Mouse (Mus musculus) midbrain, embryonic 10.5 days (tissue): Measurements from ENCODE around the gene Nav2. TPM values are rescaled to one million over a fixed set of nuclear protein-coding genes. Genes with fewer than 3 reads are reported as not detected.
A peak's percentile ranks its signal among the peaks of the same experiment; 100 is the strongest.

Source experiments
- DNase-seq: peaks from one replicate; pipeline ENCODE4 v3.0.0-alpha.2; 2017; ENCODE audit warnings: low spot score
- H3K27ac ChIP-seq: fragments of 300-500 bp; sonication (generic); replicated peaks from 2 replicates; pipeline ENCODE4 v1.5.1; 2016; ENCODE audit warnings: mild to moderate bottlenecking
- H3K27me3 ChIP-seq: fragments of 300-500 bp; sonication (generic); 2 replicates; pipeline ENCODE4 v1.6.1; 2016; ENCODE audit warnings: low read depth, mild to moderate bottlenecking; ENCODE audit not compliant: poor library complexity, severe bottlenecking
- H3K36me3 ChIP-seq: fragments of 300-500 bp; sonication (generic); 2 replicates; pipeline ENCODE4 v1.6.1; 2016; ENCODE audit warnings: mild to moderate bottlenecking, moderate library complexity
- H3K4me1 ChIP-seq: fragments of 300-500 bp; sonication (generic); 2 replicates; pipeline ENCODE4 v1.6.1; 2016
- H3K4me3 ChIP-seq: fragments of 300-500 bp; sonication (generic); 2 replicates; pipeline ENCODE4 v1.5.1; 2016; ENCODE audit warnings: mild to moderate bottlenecking, moderate library complexity
- H3K9me3 ChIP-seq: fragments of 300-500 bp; sonication (generic); replicated peaks from 2 replicates; pipeline ENCODE4 v1.6.1; 2016; ENCODE audit warnings: mild to moderate bottlenecking
- WGBS: fragments of 180-500 bp; shearing (Covaris S2); methylation state at CpG from one replicate; pipeline ENCODE4 v1.1.7; 2016; 5-methylcytosine and 5-hydroxymethylcytosine counted together
- polyA plus RNA-seq: library from polyadenylated mRNA; unstranded; fragments of >200 nt; fragmentation: Nextera tagmentation; extraction: Ambion mirVana; gene quantifications from 2 replicates; pipeline ENCODE4 v1.2.1, GENCODE M21; 2016

Nav2 gene
- polyA plus RNA-seq, 1 experiment from 2014 or later: 13.7 TPM

DNA sequence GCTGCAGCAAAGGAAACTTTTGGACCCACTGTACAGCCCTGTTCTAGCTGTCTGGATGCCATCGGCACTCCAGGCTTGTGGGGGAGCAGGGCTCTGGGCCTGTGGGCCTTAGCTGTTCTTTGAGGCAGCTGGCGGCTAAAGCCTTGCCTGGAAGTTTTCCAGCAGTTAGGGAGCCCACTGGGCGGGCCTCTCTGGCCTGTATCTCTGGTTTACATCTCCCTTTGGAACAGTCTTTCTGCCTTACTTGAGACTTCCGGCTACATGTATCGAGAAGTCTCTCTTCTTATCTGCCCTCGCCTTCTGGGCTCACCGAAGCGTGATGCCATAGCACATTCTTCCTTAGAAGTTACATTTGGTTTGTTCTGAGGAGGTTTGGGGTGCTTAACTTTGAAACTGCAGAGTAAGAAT lies 412.6 kb downstream of the Nav2 start:
- 81% methylated on average over 8 of the region's 8 CpGs for WGBS
- no peaks in the 10 kb centered on the region for H3K9me3 ChIP-seq
- no peak overlapping the region for H3K4me3 ChIP-seq
- no peaks in the 10 kb centered on the region for H3K27me3 ChIP-seq
- DNase-seq: no peak
- H3K36me3 ChIP-seq: no peaks in the 10 kb centered on the region
- H3K4me1 ChIP-seq: peaks cover 19% of the 10 kb centered on the region
- H3K27ac ChIP-seq: peak overlapping the region; percentile 43; the same call in 1 of the 2 replicates

DNA sequence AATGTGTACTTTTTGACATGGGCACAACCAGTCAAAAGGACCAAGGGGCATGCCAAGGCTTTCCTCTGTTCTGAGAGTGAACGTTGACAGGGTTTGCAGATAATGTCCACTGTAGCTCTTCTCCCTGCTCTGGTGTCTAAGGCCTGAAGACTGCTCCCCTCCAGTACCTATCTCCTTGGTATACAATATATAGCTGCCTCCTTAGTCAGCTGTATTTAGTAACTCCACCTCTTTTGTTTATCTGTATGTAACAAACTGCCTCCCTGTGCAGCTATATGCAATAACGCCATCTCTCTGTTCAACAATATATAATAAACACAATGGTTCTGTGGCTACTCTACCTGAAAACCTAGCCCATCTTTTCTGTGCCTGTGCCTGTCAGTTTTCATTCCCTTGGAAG lies 413.7 kb downstream of the Nav2 start:
- WGBS: 90% methylated on average over 2 of the region's 2 CpGs
- Histone ChIP-seq H3K9me3 (no peaks in the 10 kb centered on the region), H3K27ac (no peak overlapping the region), H3K4me1 (peaks cover 29% of the 10 kb centered on the region), H3K36me3 (no peaks in the 10 kb centered on the region), H3K4me3 (no peak overlapping the region), H3K27me3 (no peaks in the 10 kb centered on the region)
- no peak for DNase-seq

DNA sequence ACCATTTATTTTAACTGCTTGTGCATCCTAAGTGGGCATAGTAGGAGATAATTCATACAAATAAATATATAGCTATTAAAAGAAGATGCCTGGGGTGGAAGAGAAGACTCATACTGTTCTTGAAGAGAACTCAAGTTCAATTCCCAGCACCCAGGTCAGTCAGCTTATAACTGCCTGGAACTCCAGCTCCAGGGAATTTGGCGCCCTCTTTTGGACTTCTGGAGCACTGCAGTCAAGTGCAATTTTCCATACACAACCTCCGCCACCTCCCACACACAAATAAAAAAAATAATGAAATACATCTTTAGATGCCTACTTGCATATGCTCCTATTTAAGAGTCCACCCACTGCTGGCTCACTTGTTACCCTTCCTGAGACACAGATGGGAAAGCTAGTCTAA lies 416.1 kb downstream of the Nav2 start:
- peaks cover 35% of the 10 kb centered on the region for H3K4me1 ChIP-seq
- H3K4me3 ChIP-seq: no peak overlapping the region
- no peak overlapping the region for H3K27ac ChIP-seq
- 87% methylated on average over 2 of the region's 2 CpGs for WGBS
- no peaks in the 10 kb centered on the region for H3K27me3 ChIP-seq
- H3K36me3 ChIP-seq: no peaks in the 10 kb centered on the region
- H3K9me3 ChIP-seq: no peaks in the 10 kb centered on the region
- DNase-seq: no peak

- Histone ChIP-seq H3K4me1 (peaks cover 35% of the 10 kb centered on the region), H3K9me3 (no peaks in the 10 kb centered on the region), H3K27ac (peak overlapping the region; percentile 78), H3K4me3 (no peak overlapping the region), H3K36me3 (no peaks in the 10 kb centered on the region), H3K27me3 (no peaks in the 10 kb centered on the region)
- no peak for DNase-seq
- WGBS: 38% methylated on average over 5 of the region's 5 CpGs
Measured at GRCm38 (mm10) chr7:49326136-49326722, 417.7 kb downstream of the Nav2 start.

GRCm38 (mm10) chr7:49326967-49327742 lies 418.6 kb downstream of the Nav2 start:
- H3K36me3 ChIP-seq: no peaks in the 10 kb centered on the region
- DNase-seq: no peak
- 90% methylated on average over 9 of the region's 9 CpGs for WGBS
- 0 out of 2 replicates have a peak overlapping the region, but pooled peaks have one; percentile 24 for H3K27ac ChIP-seq
- no peak overlapping the region for H3K4me3 ChIP-seq
- no peaks in the 10 kb centered on the region for H3K9me3 ChIP-seq
- no peaks in the 10 kb centered on the region for H3K27me3 ChIP-seq
- H3K4me1 ChIP-seq: peaks cover 34% of the 10 kb centered on the region

- no peak for DNase-seq
- no peaks in the 10 kb centered on the region for H3K9me3 ChIP-seq
- WGBS: 63% methylated on average over 4 of the region's 4 CpGs
- H3K27ac ChIP-seq: no peak overlapping the region
- H3K27me3 ChIP-seq: no peaks in the 10 kb centered on the region
- peaks cover 42% of the 10 kb centered on the region for H3K4me1 ChIP-seq
- H3K4me3 ChIP-seq: no peak overlapping the region
- no peaks in the 10 kb centered on the region for H3K36me3 ChIP-seq
Measured at GRCm38 (mm10) chr7:49330181-49330580, 421.7 kb downstream of the Nav2 start.

DNA sequence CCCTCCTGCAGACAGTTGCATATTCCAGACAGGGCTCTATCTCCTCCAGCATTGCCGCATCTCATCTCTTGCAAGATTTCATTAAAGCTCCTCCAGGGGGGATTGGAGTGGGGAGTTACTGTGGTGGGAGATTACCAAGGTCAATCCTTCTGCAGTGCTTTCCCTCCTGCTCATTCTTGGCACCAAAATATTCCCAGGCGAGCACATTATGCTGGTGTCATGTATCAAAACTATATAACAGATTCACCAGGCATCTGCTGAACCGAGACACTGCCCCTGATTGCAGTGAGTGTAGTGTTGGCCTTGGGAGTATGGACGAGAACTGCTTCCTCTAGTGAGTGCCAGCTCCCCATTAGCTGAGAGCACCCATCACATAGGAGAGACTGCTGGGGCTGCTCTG lies 423.4 kb downstream of the Nav2 start:
- no peak overlapping the region for H3K4me3 ChIP-seq
- no peaks in the 10 kb centered on the region for H3K27me3 ChIP-seq
- 84% methylated on average over 4 of the region's 4 CpGs for WGBS
- H3K4me1 ChIP-seq: peaks cover 35% of the 10 kb centered on the region
- H3K27ac ChIP-seq: no peak overlapping the region
- H3K9me3 ChIP-seq: no peaks in the 10 kb centered on the region
- H3K36me3 ChIP-seq: no peaks in the 10 kb centered on the region
- no peak for DNase-seq

DNA sequence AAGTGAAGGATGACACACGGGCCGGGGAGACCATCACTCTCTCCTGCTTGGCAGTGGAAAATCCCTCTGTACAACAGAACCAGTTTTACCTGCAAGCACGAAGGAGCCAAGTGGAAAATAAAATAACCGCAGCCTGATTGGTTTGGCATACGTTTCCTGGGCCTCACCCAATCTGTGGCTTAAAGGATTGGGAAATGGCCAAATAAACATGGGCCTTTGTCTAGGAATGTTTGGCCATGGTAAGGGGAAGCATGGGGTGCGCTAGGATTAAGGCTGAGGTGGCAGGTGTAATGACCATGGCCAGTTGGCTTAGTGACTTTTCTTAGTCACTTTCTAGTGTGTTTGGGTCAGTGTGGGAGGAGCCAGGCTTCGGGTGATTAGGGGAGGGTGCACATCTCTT lies 424.1 kb downstream of the Nav2 start:
- peaks cover 34% of the 10 kb centered on the region for H3K4me1 ChIP-seq

GRCm38 (mm10) chr7:49334163-49334562 lies 425.6 kb downstream of the Nav2 start:
- H3K9me3 ChIP-seq: no peaks in the 10 kb centered on the region
- peaks cover 40% of the 10 kb centered on the region for H3K4me1 ChIP-seq
- H3K27me3 ChIP-seq: no peaks in the 10 kb centered on the region
- no peak overlapping the region for H3K4me3 ChIP-seq
- DNase-seq: no peak
- H3K36me3 ChIP-seq: no peaks in the 10 kb centered on the region
- WGBS: 73% methylated on average over 5 of the region's 5 CpGs
- H3K27ac ChIP-seq: no peak overlapping the region

More for the DNA sequence above, 424.1 kb downstream of the Nav2 start:
- Histone ChIP-seq H3K27me3 (no peaks in the 10 kb centered on the region), H3K9me3 (no peaks in the 10 kb centered on the region), H3K4me3 (no peak overlapping the region), H3K27ac (no peak overlapping the region), H3K36me3 (no peaks in the 10 kb centered on the region)
- no peak for DNase-seq
- WGBS: 86% methylated on average over 7 of the region's 7 CpGs

- DNase-seq: no peak
- WGBS: 80% methylated on average over 3 of the region's 3 CpGs
- H3K27ac ChIP-seq: no peak overlapping the region
- peaks cover 42% of the 10 kb centered on the region for H3K4me1 ChIP-seq
- no peaks in the 10 kb centered on the region for H3K27me3 ChIP-seq
- no peak overlapping the region for H3K4me3 ChIP-seq
- no peaks in the 10 kb centered on the region for H3K36me3 ChIP-seq
- no peaks in the 10 kb centered on the region for H3K9me3 ChIP-seq
Measured at GRCm38 (mm10) chr7:49335056-49335455, 426.5 kb downstream of the Nav2 start.

DNA sequence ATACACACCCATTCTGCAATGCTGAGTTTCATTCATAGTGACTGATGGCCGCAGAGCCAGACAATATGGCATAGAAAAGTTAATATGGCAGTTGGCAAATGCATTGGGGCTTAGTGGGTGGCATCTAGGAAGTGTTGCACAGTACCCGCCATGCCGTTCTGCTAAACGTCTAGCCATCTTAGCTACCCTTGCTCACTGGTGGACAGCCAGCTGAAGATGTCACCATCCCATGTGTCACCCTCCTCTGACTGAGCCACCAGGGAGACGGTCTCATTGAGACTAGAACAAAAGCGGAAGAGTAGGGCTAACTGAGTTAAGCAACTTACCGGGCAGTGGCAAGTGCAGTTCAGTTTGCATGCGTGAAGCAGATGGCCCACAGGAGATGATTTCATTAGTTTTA lies 428.2 kb downstream of the Nav2 start:
- no peaks in the 10 kb centered on the region for H3K27me3 ChIP-seq
- H3K27ac ChIP-seq: no peak overlapping the region
- DNase-seq: no peak
- no peaks in the 10 kb centered on the region for H3K9me3 ChIP-seq
- peaks cover 52% of the 10 kb centered on the region for H3K4me1 ChIP-seq
- no peak overlapping the region for H3K4me3 ChIP-seq
- 86% methylated on average over 8 of the region's 8 CpGs for WGBS
- no peaks in the 10 kb centered on the region for H3K36me3 ChIP-seq

DNA sequence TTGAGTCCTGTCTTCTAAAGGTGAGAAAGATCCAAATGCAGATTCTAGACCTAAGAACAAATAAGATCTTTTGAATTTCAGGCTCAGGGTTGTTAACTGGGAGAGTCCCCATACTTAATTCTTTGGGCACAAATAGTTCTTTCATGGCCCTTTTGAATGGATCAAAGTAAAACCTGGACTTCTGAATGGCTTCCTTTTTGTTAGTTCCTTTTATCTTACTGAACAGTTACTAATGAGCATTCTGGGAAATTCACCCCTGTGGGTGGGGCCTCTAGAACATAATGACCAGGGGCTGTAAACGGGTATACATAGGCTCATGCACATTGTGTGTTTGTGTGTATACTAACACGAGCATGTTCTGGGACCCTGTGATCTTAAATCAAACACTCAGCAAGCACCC lies 429.2 kb downstream of the Nav2 start:
- Histone ChIP-seq H3K36me3 (no peaks in the 10 kb centered on the region), H3K9me3 (no peaks in the 10 kb centered on the region), H3K4me1 (peaks cover 62% of the 10 kb centered on the region), H3K4me3 (no peak overlapping the region), H3K27ac (no peak overlapping the region), H3K27me3 (no peaks in the 10 kb centered on the region; the same call in 1 of the 2 replicates)
- WGBS: 13% methylated on average over 2 of the region's 2 CpGs
- no peak for DNase-seq

DNA sequence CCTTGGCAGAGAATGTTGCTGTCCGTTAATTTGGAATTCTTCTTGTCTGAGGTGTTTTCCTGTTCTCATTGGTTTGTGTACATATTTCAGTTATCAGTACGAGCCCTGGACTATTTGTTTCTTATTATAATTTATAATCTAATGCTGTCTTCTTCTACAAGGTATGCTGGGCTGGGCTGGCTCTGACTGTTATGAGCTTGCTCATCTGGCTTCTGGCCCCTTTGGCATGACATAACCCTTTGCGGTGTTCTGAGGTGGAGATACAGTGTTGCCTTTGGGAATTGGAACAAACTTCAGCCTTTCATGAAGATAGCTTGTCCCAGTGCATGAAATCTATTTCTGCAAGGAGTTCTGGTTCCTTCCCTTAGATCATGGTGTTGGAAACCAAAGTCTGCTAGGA lies 431.4 kb downstream of the Nav2 start:
- no peak for DNase-seq
- H3K36me3 ChIP-seq: no peaks in the 10 kb centered on the region
- H3K4me1 ChIP-seq: peaks cover 69% of the 10 kb centered on the region
- no peak overlapping the region for H3K4me3 ChIP-seq
- WGBS: 84% methylated on average over 3 of the region's 3 CpGs
- H3K27ac ChIP-seq: no peak overlapping the region
- H3K9me3 ChIP-seq: no peaks in the 10 kb centered on the region
- H3K27me3 ChIP-seq: no peaks in the 10 kb centered on the region; the same call in 1 of the 2 replicates
